Mouse (Mus musculus) heart, postnatal 10 days (tissue): ENCODE measurements around the gene Pycr2. TPM values are rescaled to one million over a fixed set of nuclear protein-coding genes. Genes with fewer than 3 reads are reported as not detected.
"Not testable (repeated sequence)": the region's sequence is repeated elsewhere in the genome, so short reads cannot be mapped to it uniquely, and the experiment has no call there.

ENCODE experiments used
- DNase-seq, 2 experiments: peaks; one replicate each; pipeline ENCODE4 v3.0.0; 2021
- intact Hi-C: fragments of 180-260 bp; cut with DNase I; formaldehyde crosslinking; loops from one replicate; pipeline ENCODE4 v1.15.1; 2025
- total RNA-seq, 2 experiments: library from RNA; stranded (reverse); gene quantifications; 2 replicates each; pipeline ENCODE4 v1.2.3; 2021

The Pycr2 gene
- total RNA-seq, result 10 to 100 TPM; 16.7 to 17.4 TPM

DNA sequence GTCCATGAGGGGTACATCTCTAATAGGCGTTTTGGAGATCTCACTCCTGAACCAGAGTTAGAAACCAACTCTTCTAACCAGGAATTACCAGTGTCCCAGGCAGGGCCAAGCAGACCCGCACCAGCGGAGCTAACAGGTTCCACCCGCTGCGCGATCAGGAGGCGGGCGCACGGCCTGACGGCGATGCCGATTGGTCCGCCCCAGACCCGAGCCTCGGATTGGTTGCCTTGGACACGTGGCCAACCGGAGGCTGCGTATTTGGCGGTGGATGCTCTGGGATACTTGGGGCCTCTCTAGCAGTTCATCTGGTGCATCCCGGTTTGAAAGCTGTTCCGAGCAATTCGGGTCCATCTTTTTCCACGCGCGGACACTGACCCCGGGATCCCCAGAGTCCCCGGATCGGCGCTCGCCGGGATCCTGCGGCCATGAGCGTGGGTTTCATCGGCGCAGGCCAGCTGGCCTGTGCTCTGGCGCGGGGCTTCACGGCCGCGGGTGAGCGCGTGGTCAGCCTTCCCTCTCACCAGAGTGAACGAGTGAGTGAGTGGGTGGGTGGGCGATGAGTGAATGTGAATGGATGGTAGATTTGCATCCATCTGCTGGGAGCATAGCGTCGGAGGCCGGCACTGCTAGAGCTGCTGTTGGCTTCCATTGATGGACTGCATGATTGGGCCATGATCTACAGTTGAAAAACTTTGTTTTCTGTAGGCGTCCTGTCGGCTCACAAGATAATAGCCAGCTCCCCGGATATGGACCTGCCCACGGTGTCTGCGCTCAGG, at the start of gene Pycr2:
Pycr2 (plus strand) TSS at position 255 of the 776 bp plus-strand sequence.
- peak; percentile 95 to 96 for DNase-seq
- intact Hi-C loops, result loop anchor here (2.0 to 5.0 kb wide), 2 partner anchors 39 to 133 kb away; partner anchors contain the start of gene Tmem63a

DNA sequence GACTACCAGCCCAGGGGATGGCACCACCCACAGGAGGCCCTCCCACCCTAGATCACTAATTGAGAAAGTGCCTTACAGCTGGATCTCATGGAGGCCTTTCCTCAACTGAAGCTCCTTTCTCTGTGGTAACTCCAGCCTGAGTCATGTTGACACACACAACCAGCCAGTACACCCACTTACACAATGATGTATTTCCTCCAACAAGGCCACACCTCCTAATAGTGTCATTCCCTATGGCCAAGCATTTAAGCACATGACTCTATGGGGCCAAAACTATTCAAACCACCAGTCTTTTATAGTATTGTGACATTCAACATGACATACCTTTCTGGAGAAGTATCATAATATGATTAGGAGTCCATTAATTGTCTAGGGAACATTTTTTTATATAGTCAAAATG, 45.3 kb upstream of the Pycr2 start:
- intact Hi-C loops, result no loop called here
- DNase-seq, result no peak

DNA sequence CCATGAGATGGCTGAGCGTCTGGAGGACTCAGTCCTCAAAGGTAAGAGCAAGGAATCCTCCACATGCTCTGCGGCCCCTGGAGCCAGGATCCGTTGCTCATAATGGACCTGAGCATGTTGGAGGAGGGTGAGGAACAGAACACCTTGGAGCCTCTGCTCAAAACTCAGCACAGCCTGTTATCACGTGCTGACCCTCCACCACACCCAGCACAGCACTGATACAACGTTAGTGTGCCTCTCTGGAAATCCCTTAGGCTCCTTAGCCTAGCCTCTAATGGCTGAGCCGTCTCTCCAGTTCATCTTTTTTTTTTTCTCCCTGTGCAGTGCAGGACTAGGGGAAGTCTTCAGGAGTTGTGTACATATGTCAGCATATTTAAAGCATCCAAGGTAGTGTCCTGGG, 44.1 kb upstream of the Pycr2 start:
- intact Hi-C loops, result loop anchor here (5.0 kb wide), 1 partner anchor 93 kb away; no protein-coding TSS in a partner anchor
- DNase-seq, result no peak

DNA sequence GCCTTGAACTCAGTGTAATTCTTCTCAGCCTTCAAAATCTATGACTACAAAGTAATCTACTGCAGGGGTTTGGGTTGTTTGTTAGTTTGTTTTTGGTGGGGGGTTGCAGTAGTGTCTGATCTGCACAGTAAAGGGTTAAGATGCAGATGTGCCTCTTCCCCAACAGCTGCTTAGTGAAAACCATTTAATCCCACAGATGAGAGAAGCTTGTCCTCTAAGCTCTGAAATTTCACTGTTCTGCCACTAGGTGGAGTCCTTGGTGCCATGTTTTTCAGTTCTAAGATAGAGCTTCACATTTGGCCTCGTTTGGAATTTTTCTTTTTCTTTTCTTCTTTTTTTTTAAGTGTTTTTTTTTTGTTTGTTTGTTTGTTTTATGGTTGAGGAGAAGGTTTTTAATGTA, 40.5 kb upstream of the Pycr2 start:
- intact Hi-C loops, result loop anchor here (5.0 kb wide), 1 partner anchor 96 kb away; no protein-coding TSS in a partner anchor
- DNase-seq, result peak; percentile 40 to 59

DNA sequence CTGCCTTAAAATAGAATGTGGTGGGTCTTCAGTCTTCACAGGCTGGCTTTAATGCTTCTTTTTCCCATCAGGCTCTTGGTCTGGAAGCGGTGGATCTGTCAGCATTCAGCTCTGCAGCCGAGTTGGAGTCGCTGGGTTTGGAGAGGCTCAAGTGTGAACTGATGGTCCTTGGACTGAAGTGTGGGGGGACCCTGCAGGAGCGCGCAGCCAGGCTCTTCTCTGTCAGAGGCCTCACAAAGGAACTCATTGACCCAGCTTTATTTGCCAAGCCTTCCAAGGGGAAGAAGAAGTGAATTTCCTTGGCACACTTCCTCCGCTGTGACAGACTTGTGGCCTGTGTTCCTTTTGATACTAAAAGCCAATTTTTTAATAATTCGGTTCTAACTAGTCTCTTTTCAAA, 38.1 kb upstream of the Pycr2 start:
- intact Hi-C loops, result no loop called here
- no peak for DNase-seq

DNA sequence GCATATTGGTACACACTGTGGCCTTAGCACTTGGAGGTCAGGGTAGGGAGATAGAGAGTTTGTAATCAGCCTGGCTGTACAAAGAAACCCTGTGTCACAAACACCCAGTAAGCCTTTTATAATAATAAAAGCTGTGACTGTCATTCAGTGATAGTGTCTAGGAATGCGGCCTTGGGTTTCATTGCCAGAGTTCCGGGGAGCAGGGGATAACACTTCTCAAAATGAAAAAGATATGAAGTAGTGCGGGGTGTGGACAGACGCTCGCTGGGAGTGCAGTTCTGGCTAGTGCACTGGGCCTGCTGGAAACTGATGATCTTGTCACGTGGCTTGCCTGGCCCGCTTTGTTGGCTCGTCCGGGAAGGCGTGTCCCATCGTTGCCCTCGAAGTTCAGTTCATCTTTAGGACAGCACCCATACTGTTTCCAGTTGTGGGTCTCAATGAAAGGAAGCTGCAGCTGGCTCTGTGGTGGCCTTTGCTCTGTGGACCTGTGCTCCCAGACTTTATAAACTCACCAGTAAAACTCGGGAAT, 33.9 kb upstream of the Pycr2 start:
- intact Hi-C loops, result no loop called here
- DNase-seq, result peak; percentile 42 to 59

DNA sequence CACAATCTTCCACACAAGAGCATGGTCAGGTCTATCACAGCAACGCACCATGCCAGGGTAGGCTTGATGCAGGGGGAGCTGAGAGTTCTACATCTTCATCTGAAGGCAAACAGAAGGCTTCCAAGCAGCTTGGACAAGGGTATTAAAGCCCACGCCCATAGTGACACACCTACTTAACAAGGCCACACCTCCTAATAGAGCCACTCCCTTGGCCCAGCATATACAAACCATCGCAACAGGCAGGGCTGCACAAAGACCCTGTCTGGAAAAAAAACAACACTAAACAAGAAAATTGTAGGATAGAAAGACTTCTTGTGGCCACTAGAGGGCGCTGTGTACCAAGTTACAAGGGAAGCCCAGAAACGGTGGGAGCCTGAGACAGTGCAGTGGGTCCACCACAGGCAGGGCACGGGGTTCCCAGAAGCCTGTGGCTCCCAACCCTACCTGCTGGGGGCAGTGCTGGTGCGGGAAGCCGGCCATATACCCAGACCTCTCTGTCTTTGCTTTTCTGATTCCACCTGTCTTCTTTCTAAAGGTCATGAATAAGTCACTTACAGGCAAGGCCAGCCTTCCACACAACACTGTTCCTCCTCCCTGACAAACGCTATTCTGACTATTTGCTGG, 30.1 kb upstream of the Pycr2 start:
- intact Hi-C loops, result loop anchor here (1.0 kb wide), 1 partner anchor 100 kb away; no protein-coding TSS in a partner anchor
- peak; percentile 27 to 63 for DNase-seq

DNA sequence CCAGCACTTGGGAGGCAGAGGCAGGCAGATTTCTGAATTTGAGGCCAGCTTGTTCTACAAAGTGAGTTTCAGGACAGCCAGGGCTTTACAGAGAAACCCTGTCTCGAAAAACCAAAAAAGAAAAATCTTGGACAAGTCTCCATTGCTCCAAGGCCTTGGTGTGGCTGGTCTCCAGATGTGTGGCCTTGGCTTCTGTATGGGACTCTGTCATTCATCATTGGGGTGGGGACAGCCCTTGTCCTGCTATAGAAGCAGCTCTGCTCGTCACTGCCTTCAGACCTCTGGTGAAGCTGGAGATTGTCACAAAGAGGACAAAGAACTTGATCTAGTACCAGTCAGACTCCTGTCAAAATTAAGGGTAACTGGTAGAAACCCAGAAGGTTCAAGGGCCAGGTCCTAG, 29.5 kb upstream of the Pycr2 start:
- intact Hi-C loops, result loop anchor here (1.0 kb wide), 1 partner anchor 100 kb away; no protein-coding TSS in a partner anchor
- no peak for DNase-seq

DNA sequence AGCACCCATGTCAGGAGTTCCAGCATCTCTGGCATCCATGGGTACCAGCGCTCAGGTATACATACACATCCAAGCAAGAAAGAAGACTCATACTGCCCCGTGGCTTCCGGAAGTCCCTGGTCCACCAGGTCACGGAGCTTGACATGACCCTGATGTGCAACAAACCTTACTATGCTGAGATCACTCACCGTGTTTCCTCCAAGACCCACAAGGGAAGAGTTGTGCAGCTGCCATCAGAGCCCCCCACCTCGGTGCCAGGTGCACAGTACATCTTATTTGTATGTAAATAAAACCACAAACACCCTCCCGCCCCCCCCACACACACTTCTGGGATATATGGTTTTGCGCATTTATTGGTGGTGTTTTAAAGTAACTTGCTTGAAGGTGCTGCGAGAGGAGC, 29.0 kb upstream of the Pycr2 start:
- intact Hi-C loops, result no loop called here
- DNase-seq, result no peak

DNA sequence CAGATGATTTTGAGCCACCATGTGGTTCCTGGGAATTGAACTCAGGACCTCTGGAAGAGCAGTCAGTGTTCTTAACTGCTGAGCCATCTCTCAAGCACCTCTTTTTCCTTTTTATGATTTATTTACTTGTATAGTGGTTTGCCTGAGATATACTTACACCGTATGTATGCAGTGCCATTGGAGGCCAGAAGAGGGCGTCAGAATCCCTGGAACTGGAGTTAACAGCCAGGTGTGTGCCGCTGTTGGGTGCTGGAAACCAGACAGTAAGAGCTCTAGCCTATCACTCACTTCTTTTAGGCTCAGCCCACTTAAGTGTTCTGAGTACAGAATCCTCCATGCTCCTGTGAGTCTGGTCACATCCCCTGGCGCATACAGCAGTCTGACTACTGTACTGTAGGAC, 26.6 kb upstream of the Pycr2 start:
- intact Hi-C loops, result no loop called here

DNA sequence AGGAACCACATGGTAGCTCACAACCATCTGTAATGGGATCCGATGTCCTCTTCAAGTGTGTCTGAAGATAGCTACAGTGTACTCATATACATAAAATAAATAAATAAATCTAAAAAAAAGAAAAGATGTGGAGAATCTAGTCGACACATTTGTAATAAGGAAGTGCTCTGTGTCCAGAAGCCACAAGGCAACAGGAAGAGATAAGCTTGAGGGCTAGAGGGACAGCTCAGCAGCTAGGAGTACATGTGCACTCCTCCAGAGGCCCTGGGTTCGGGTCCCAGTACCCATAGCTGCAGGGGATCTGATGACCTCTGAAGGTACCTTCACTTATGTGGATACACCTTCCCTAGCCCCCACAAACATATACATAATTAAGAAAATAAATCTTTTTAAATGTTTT, 22.3 kb upstream of the Pycr2 start:
- no peak for DNase-seq
- intact Hi-C loops, result no loop called here

More for the DNA sequence above, 26.6 kb upstream of the Pycr2 start:
- DNase-seq, result no peak

DNA sequence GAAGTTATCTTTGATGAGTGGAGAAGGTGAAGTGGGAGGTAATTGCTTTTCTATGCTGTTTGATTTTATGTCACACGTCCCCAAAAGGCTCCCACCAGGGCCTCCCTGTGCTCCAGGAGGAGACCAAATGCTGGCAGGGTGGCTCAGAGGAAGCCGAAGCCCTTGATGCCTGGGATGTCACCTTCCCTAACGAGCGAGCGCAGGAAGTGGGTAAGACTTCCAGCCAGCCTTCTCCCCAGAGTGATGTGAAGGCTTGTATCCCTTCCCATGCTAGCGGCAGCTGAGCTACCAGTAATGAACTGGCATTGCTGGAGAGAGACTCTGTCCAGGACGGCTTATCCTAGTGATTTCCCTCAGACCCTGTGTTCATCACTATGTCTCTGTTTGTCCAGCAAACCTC, 20.4 kb upstream of the Pycr2 start:
- intact Hi-C loops, result no loop called here
- no peak for DNase-seq

DNA sequence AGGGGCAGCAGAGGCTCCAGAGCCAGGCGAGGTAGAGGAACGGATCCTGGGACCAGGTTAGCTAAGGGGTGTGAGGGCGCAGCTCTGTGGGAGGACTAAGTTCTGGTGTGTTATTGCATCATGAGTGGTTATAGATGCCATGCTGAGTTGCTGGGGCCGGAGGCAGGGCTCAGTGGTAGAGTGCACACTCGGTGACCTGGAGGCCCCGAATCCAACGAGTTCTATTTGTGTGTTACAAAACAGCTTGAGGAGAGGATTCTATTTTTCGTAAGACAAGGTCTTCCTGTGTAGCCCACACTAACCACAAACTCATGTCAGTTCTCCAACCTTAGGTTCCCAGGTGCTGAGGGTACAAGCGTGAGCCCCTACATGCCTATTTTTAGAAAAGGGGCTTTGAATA, 19.6 kb upstream of the Pycr2 start:
- DNase-seq, result no peak

DNA sequence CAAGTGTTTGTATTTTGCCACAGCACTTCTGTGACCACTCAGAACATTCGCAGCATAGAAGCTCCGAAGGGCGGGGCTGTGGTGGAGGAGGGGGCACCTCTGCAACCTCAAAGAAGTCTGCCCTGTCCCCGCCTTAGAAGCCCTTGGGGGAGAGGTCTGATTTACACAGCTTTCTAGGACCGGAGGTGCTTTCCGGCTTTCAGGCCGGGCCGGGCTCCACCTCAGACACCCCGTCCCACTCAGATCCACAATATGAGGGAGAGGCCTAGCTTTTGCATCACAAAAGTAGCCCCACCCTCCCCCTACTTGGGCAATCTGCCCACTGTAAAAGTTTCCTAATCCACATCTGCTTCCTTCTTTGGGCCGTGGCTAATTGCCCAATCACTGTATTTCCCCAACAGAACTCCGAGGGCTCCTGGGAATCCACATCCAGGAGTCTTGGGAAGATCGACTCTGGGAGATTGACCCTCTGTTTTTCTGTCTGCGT, 15.5 kb upstream of the Pycr2 start:
- peak; percentile 92 to 94 for DNase-seq
- intact Hi-C loops, result no loop called here

More for the DNA sequence above, 19.6 kb upstream of the Pycr2 start:
- intact Hi-C loops, result no loop called here

DNA sequence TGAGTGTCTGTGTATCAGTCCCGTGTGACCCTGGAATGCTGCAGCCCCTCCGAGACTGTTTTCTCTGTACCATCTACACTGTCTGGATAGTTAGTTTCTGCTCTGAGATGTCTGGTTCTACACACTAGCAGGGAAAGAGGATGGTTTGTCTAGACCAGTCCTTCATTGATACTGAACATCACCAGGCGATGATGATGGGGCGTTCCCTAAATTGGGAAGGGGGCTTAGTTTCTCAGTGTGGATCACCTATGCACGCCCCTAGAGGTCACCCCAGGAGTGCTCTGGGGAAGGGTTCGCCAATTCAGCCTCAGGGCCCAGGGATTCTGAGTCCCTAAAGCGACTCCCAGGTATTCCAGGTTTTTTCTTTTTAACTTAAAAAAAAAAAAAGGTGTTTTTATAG, 14.9 kb upstream of the Pycr2 start:
- intact Hi-C loops, result no loop called here
- DNase-seq, result no peak

DNA sequence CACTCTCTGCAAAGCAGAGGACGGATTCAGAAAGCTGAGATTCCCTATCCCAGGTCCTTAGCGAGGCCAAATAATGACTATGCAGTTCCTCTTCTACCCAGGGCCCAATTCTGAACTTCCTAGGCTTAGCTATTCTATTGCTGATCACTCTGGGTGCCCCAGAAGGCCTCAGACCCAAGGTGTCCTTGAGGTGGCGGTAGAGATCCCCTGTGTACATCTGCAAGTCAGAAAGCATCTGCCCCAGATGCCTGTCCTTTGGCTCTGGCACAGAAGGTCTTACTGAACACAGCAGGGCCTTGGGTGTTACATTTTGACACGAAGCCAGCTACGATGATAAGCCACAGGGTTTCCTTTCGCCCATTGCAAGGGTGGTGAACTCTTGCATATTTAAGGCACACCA, 14.3 kb upstream of the Pycr2 start:
- peak in 1 of 2 experiments; percentile 43 for DNase-seq
- intact Hi-C loops, result no loop called here

DNA sequence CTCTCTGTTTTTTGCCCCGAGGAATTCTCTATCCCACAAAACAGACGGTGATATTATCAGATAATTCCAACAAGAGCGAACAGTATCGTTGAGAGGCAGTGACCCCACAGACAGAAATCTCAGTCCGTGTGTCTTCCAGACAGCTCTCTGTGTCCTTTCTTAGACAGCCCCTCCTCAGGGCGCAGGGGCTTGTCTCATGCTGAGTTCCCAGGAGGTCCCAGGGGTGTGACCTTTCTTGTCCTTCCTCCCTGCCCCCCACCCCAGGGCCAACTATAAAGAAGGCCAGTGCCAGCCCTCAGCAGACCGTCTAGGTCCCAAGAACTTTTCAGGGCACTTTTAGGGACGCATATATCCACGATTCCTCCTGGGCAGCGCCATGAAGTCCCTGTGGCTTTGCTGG, 11.3 kb upstream of the Pycr2 start, which contains the start of gene Lefty2:
Lefty2 (plus strand) TSS at position 301 of the 400 bp plus-strand sequence.
- DNase-seq, result no peak
- intact Hi-C loops, result no loop called here

DNA sequence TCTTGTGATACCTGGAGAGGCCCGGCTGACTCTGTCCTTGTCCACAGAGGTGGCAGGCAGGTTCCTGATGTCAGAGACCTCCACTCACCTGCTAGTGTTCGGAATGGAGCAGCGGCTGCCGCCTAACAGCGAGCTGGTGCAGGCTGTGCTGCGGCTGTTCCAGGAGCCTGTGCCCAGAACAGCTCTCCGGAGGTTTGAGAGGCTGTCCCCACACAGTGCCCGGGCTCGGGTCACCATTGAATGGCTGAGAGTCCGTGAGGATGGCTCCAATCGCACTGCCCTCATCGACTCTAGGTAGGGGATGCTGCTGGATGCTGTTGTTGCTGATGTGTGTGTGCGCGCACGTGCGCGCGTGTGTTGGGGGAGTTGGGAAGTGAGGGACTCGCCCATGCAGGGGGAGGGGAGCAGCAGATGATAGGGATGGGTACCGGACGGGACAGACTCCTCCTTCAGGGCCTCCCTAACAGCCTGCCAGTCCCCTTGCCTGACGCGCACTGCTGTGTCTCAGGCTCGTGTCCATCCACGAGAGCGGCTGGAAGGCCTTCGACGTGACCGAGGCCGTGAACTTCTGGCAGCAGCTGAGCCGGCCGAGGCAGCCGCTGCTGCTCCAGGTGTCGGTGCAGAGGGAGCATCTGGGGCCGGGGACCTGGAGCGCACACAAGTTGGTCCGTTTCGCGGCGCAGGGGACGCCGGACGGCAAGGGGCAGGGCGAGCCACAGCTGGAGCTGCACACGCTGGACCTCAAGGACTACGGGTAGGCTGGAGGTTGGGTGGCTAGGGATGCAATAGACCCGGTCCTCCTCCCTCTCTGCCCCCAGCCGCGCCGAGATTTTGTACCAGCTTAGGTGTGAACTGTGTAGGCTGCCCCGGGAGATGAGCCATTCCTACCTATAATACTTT, 9.8 kb upstream of the Pycr2 start:
- intact Hi-C loops, DNase-seq: not testable (repeated sequence)

DNA sequence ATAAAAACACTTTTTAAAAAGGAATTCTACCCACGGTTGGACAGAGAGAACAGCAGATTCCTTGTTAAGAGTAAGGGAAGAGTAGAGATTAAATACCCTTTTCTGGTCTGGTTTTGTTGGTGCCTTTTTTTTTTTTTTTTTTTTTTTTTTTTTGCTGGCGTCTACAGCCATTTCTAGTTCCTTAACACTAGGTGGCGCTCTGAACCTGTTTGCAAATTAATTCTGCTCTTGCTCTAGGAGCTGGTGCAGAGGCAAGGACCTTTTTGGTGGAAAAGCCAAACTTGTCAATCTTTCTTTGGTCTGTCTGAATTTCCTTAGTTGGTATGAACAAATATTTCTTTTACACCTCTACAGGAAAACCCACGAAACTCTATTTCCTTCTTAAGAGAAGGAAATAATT, 3.0 kb upstream of the Pycr2 start:
- DNase-seq, result peak; percentile 50 to 69

DNA sequence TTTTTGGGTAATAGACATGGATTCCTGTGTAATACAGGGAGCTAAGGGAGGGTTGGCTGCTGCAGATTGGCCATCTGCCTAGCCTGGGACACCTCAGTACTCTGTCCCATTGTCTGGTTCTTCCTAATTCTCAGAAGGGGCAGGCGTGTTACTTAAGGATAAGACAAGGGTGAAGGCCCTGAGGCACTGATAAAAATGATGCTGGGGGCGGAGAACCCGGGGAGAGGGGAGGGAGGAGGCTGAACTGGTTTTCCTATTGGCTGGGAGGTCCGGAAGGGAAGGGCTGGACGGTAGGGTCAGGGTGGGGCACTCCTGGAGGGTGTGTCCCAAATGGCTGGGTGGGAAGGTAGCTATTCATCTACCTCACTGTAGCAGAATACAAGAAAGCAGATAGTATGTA, 1.2 kb upstream of the Pycr2 start:
- intact Hi-C loops, result loop anchor here (5.0 kb wide), 1 partner anchor 134 kb away; no protein-coding TSS in a partner anchor
- DNase-seq, result no peak

More for the DNA sequence above, 3.0 kb upstream of the Pycr2 start:
- intact Hi-C loops, result loop anchor here (1.0 to 5.0 kb wide), 2 partner anchors 75 to 136 kb away; no protein-coding TSS in a partner anchor
